In the genomic region with DNA sequence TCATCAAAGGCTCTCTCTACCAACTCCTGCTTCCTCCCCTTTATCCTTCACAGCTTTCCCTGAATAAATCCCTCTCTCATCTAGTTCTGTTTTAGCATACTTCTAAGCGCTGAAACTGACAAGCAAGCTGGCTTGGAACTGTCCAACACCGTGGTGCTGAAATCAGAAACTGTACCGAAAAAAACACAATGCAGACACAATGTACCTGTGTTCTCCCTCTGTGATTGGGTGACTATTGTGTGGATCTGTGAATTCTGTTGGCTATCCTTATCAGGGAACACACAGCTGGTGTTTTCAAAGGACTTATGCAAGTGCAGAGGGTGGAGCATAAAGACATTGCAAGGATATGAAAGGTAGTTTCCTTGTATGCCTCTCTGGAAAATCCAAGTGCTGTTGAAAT, we compare ENCODE assay signal across 8 mouse cellular contexts. TPM values are rescaled to one million over a fixed set of nuclear protein-coding genes. Genes with fewer than 3 reads are reported as not detected.
DNase-seq lines count a peak whose midpoint lies in the region; ATAC-seq lines count a peak whose summit lies in the region.

No protein-coding gene starts in this region.

- no peak for ATAC-seq in intestine, embryonic 14.5 days (replicated peaks; ENCODE audit: low FRiP score, low TSS enrichment, low read depth)
- no peak for ATAC-seq in intestine, embryonic 16.5 days

- no peaks in the 10 kb centered on the region for H3K36me3 ChIP-seq in intestine, embryonic 14.5 days (ENCODE audit: control insufficient read depth, insufficient read depth, low read length)
- H3K36me3 ChIP-seq in intestine, embryonic 16.5 days (ENCODE audit: control insufficient read depth, insufficient read depth, low read length) = no peaks in the 10 kb centered on the region
- H3K36me3 ChIP-seq in limb, embryonic 10.5 days = no peaks in the 10 kb centered on the region

- H3K4me3 ChIP-seq in intestine, embryonic 14.5 days (ENCODE audit: low read depth, low read length) = no peak overlapping the region
- no peak overlapping the region for H3K4me3 ChIP-seq in intestine, embryonic 16.5 days (ENCODE audit: low read length)
- H3K4me3 ChIP-seq in limb, embryonic 10.5 days = no peak overlapping the region

- no peak overlapping the region for H3K27ac ChIP-seq in intestine, embryonic 14.5 days (ENCODE audit: low read depth)
- H3K27ac ChIP-seq in intestine, embryonic 16.5 days (ENCODE audit: low read length) = no peak overlapping the region
- no peak overlapping the region for H3K27ac ChIP-seq in limb, embryonic 10.5 days

- H3K9ac ChIP-seq in intestine, embryonic 14.5 days (ENCODE audit: low read length) = no peak overlapping the region
- no peak overlapping the region for H3K9ac ChIP-seq in intestine, embryonic 16.5 days (ENCODE audit: low read depth, low read length)

- no peaks in the 10 kb centered on the region for H3K4me1 ChIP-seq in intestine, embryonic 14.5 days (replicated peaks; ENCODE audit: control insufficient read depth, insufficient read depth, low read length)
- H3K4me1 ChIP-seq in intestine, embryonic 16.5 days (ENCODE audit: control insufficient read depth, insufficient read depth, low read length) = no peaks in the 10 kb centered on the region
- no peaks in the 10 kb centered on the region for H3K4me1 ChIP-seq in limb, embryonic 10.5 days

- no peaks in the 10 kb centered on the region for H3K27me3 ChIP-seq in intestine, embryonic 14.5 days (replicated peaks; ENCODE audit: control insufficient read depth, insufficient read depth, low read length)
- H3K27me3 ChIP-seq in intestine, embryonic 16.5 days (replicated peaks; ENCODE audit: control insufficient read depth, insufficient read depth, low read length) = no peaks in the 10 kb centered on the region
- H3K27me3 ChIP-seq in limb, embryonic 10.5 days (ENCODE audit: low read depth, poor library complexity, severe bottlenecking) = no peaks in the 10 kb centered on the region

- WGBS in intestine, embryonic 14.5 days = 5% methylated on average over 3 of the region's 3 CpGs
- 2% methylated on average over 3 of the region's 3 CpGs for WGBS in intestine, embryonic 16.5 days
- WGBS in limb, embryonic 10.5 days = 6% methylated on average over 3 of the region's 3 CpGs

- H3K9me3 ChIP-seq in intestine, embryonic 14.5 days (ENCODE audit: control insufficient read depth, low read length) = no peaks in the 10 kb centered on the region
- no peaks in the 10 kb centered on the region for H3K9me3 ChIP-seq in intestine, embryonic 16.5 days (ENCODE audit: control insufficient read depth, low read length)
- no peaks in the 10 kb centered on the region for H3K9me3 ChIP-seq in limb, embryonic 10.5 days (replicated peaks)

- peak; percentile 87 for DNase-seq in intestine, embryonic 14.5 days (ENCODE audit: low spot score)
- DNase-seq in A20 (ENCODE audit: low read depth, low spot score) (peak; percentile 24), R1 (ENCODE audit: low read depth, low spot score) (peak; percentile 61)
- peak; percentile 72 for DNase-seq in limb, embryonic 10.5 days (ENCODE audit: low spot score)
- DNase-seq in spleen, postnatal 36 days (ENCODE audit: low spot score in 2 of 2) = no peak
- DNase-seq in layer of hippocampus, adult 11-12 months (ENCODE audit: low spot score) = no peak
- DNase-seq in spleen, postnatal 14 days (ENCODE audit: low spot score in 2 of 2) = no peak

- H3K4me2 ChIP-seq in intestine, embryonic 14.5 days (ENCODE audit: low read length) = no peak overlapping the region
- no peak overlapping the region for H3K4me2 ChIP-seq in intestine, embryonic 16.5 days (ENCODE audit: low read depth, low read length)

RNA-seq across cellular contexts. Expression of gene Topaz1, which starts 45.3 kb away (rescaled TPM):
- not detected in 2 replicates for polyA plus RNA-seq in intestine, embryonic 14.5 days (2014; fragmentation: Nextera tagmentation; extraction: Ambion mirVana)
- polyA plus RNA-seq in intestine, embryonic 16.5 days (2015; fragmentation: Nextera tagmentation; extraction: Ambion mirVana) = not detected in 2 replicates
- polyA plus RNA-seq in limb, embryonic 10.5 days (2016; fragmentation: Nextera tagmentation; extraction: Ambion mirVana) = 0.04 TPM in 1 of 2 replicates, not detected in the other

Comparison
In these comparisons a context has a peak if more than half of its experiments do, and no peak if none do; other contexts are left out.
1. DNase-seq: peak in intestine, embryonic 14.5 days (single experiment), A20 (single experiment), R1 (single experiment) and limb, embryonic 10.5 days (single experiment); none in spleen, postnatal 36 days (0 of 2), layer of hippocampus, adult 11-12 months (single experiment) and spleen, postnatal 14 days (0 of 2).